ENCODE assay signal across 12 mouse cellular contexts in the genomic region with DNA sequence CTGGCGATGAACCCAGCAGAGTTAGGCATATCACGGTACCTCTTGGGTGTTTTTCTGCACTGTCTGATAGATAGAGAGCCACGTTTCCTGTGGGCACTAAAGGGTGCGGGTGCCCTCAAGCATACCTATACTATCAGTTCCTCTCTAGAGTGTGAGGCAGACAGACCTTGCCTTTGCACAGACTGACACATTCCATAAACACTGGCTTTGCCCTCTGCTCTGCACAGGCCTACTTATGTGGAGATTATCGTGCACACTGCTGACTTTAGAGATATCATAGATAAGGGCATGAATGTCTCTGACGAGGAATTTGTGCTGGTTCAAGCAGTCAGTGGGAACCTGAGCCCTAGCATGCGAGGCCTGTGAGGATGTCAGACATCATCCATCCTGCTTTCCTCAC.
"Had no signal": no experiment of that assay in that cellular context is flagged by ENCODE, and none has a peak within 500 bp of the region (broad histone marks: within the 10 kb centered on the region; RNA-seq: fewer than 3 reads in every experiment).

No protein-coding gene starts in this region.

- H3K4me1 ChIP-seq: liver, embryonic 15.5 days; midbrain, embryonic 13.5 days had no signal

- DNase-seq: kidney, postnatal 25 days; lung, adult 2 months; lung, postnatal 36 days; right cerebral cortex, postnatal 25 days; thymus, adult 2 months; thymus, postnatal 25 days had no signal

- H3K36me3 ChIP-seq: limb, embryonic 10.5 days; liver, embryonic 15.5 days; midbrain, embryonic 13.5 days had no signal

- H3K4me3 ChIP-seq: left cerebral cortex, adult 2 months; limb, embryonic 10.5 days; liver, embryonic 15.5 days; midbrain, embryonic 13.5 days had no signal

- H3K27ac ChIP-seq: left cerebral cortex, adult 2 months; limb, embryonic 10.5 days; liver, embryonic 15.5 days; midbrain, embryonic 13.5 days had no signal

- H3K9me3 ChIP-seq: limb, embryonic 10.5 days; liver, embryonic 15.5 days; midbrain, embryonic 13.5 days had no signal

- ATAC-seq: lung, postnatal 0 days; midbrain, embryonic 13.5 days had no signal

- H3K4me2 ChIP-seq: liver, embryonic 11.5 days; liver, embryonic 15.5 days; midbrain, embryonic 13.5 days had no signal

- H3K9ac ChIP-seq: liver, embryonic 15.5 days; midbrain, embryonic 13.5 days had no signal

- H3K27me3 ChIP-seq: liver, embryonic 15.5 days had no signal
